In the genomic region with DNA sequence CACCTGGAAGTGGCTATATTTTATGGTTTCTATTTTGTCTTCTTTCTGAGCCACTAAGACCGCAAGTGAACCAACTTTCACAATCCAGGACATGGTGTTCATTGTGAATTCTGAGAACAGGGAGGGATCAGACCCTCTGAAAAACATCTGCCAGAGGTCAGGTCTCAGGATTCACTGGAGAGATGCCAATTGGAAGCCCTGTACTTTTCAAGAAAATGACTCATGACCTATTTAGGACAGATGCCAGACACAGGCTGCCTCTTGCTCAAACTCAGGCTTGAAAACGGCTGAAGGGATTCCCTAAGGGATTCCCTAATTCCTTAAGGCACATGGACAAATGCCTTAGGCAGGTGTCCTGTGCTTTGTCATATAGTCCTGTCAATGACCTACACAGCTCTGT, we compare ENCODE assay signal across 8 mouse cellular contexts.
A peak's percentile ranks its signal among the peaks of the same experiment; 100 is the strongest.
DNase-seq lines count a peak whose midpoint lies in the region; ATAC-seq lines count a peak whose summit lies in the region.

No protein-coding gene starts in this region.

- no peak for ATAC-seq in megakaryocyte-erythroid progenitor cell, adult 5-6 weeks (replicated peaks; ENCODE audit: low FRiP score, low TSS enrichment, poor library complexity, severe bottlenecking)
- ATAC-seq in erythroblast, adult 5-6 weeks (replicated peaks; ENCODE audit: low FRiP score, poor library complexity, severe bottlenecking): no peak

- peak; percentile 4 for DNase-seq in embryo, embryonic 10.5 days (ENCODE audit: low spot score)
- DNase-seq in embryo, embryonic 10 days (ENCODE audit: low spot score): no peak
- DNase-seq in 3134 (ENCODE audit: extremely low read depth, insufficient read length, low spot score): peak; percentile 32
- DNase-seq in fat pad, adult 2 months (ENCODE audit: extremely low read depth, low read depth, low spot score): peak; percentile 80
- peak; percentile 80 to 85 for DNase-seq in kidney, postnatal 25 days
- no peak for DNase-seq in layer of hippocampus, adult 18-20 months (ENCODE audit: low spot score in 2 of 2)

Comparison
In these comparisons a context has a peak if more than half of its experiments do, and no peak if none do; other contexts are left out.
1. DNase-seq: peak in embryo, embryonic 10.5 days (single experiment), 3134 (single experiment), fat pad, adult 2 months (single experiment) and kidney, postnatal 25 days (2 of 2); none in embryo, embryonic 10 days (single experiment) and layer of hippocampus, adult 18-20 months (0 of 2).